Mouse (Mus musculus): ENCODE measurements at regions not wholly inside any gene's neighbourhood (a gene's known extent, or its start where the extent isn't known, plus 50 kb on each side); places are given as distances from the start of the nearest gene placed in this dataset.

- TF ChIP-seq CTCF (IDR thresholded peaks at IDR 0.05; ENCODE audit: insufficient read depth, low read length) (no peak), POLR2A (IDR thresholded peaks at IDR 0.05; ENCODE audit: borderline replicate concordance, extremely low read depth, low read depth, low read length) (no peak)
Observed at GRCm38 (mm10) chr12:27254125-27254524, 88.2 kb downstream of the Sox11 start.

Data from lung, adult 2 months (tissue).